Mouse (Mus musculus): ENCODE measurements around the gene Snapc2.
A peak's percentile ranks its signal among the peaks of the same experiment; 100 is the strongest.
"Not testable (repeated sequence)": the region's sequence is repeated elsewhere in the genome, so short reads cannot be mapped to it uniquely, and the experiment has no call there.

Gene Snapc2

GRCm38 (mm10) chr8:4238434-4239192, 14.3 kb upstream of the Snapc2 start, which contains the start of the genes Map2k7 and Gm49320:
TSS of gene Map2k7 (plus strand) at chr8:4238740.
TSS of gene Gm49320 (plus strand) at chr8:4238865.
- peak; percentile 99 to 100 for DNase-seq

- DNase-seq = no peak
These were observed 13.5 kb upstream of the Snapc2 start for GRCm38 (mm10) chr8:4239193-4239890.

GRCm38 (mm10) chr8:4245061-4245460, 7.8 kb upstream of the Snapc2 start:
- DNase-seq = no peak

DNA sequence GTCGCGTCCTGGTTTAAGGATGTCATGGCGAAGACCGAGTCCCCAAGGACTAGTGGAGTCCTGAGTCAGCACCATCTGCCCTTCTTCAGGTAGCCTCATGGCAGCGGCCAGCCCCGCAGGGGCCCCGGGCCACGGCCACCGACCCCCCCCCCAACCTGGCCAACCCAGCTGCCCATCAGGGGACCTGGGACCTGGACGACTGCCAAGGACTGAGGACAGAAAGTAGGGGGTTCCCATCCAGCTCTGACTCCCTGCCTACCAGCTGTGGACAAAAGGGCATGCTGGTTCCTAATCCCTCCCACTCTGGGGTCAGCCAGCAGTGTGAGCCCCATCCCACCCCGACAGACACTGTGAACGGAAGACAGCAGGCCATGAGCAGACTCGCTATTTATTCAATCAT, 7.1 kb upstream of the Snapc2 start:
- peak in 1 of 2 experiments; percentile 26 for DNase-seq

GRCm38 (mm10) chr8:4247241-4247640, 5.6 kb upstream of the Snapc2 start:
- DNase-seq = no peak

DNA sequence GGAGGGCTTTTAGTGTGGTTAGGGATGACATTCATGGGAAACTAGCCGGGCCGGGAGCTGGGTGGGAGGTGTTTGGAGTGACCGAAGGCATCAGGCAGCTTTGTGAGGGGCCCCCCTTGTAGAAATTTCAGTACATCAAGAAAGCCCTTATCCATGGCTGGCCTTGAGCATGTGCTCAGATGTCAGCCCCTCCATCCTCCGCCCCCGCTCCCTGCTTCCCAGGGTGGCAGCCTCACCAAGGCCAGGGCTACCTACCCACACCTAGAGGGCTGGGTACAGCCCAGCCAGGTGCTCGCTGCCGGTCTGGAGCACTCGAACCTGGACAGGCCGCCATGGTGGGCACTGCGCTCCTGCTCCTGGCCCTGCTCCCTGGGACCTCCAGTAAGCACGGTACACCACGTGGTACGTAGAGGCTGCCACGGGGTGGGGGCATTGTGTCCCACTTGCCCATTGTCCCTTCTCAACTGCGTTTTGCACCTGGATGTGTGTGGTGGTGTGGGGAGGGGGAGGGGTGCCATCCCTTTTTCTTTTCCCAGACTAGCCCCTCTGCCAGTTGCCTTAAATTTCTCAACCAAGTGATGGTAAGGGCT, 4.8 kb upstream of the Snapc2 start, which contains the start of gene Tgfbr3l:
Gene Tgfbr3l, plus strand, starts transcription at position 264 of the 590 bp plus-strand sequence.
- DNase-seq = peak in 1 of 2 experiments; percentile 9

DNA sequence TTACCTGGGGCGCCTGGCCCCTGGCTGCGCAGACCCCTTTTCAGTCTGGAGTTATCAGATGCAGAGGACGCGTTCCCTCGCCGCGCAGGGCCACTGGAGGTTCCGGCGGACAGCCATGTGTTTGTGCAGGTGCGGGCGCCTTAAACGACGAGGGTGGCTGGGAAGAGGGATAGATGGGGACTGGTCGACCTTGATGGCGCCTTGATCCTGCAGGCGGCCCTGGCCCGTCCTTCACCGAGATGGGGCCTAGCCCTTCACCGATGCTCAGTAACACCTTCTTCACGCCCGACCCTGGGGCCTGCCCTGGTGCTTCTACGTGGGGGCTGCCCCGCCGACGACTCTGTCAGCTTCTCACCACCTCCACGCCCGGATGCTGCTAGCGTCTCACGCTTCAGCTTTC, 3.7 kb upstream of the Snapc2 start:
- no peak for DNase-seq

- peak; percentile 82 to 86 for DNase-seq
These were observed 2.4 kb upstream of the Snapc2 start for GRCm38 (mm10) chr8:4250306-4250970.

DNA sequence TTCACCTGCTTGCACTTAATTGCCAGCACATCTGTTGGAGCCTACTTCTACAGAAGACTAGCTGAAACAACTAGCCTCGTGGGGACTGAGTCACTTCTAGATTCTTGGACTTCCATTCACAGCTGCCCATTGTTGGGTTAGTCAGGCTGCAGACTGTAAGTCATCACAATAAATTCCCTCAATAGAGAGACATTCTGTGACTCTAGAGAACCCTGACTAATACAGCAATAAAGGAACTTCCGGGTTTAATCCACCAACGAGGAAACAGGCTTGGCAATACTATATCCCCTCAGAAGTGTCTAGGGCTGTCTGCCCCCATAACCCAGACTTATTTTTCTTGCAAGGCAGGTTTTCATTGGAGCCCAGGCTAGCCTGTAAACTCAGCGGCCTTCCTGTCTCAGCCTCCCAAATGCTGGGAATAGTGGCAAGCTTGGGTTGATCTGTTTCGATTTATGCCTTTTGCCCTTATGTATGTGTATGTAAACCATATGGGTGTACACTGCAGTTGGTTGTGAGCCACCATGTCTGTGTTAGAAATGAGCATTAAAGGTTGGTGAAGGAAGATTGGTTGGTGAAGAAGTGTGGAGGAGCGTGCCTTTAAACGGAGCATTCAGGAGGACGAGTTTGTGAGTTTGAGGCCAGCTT, 642 bp upstream of the Snapc2 start:
- no peak for DNase-seq

DNA sequence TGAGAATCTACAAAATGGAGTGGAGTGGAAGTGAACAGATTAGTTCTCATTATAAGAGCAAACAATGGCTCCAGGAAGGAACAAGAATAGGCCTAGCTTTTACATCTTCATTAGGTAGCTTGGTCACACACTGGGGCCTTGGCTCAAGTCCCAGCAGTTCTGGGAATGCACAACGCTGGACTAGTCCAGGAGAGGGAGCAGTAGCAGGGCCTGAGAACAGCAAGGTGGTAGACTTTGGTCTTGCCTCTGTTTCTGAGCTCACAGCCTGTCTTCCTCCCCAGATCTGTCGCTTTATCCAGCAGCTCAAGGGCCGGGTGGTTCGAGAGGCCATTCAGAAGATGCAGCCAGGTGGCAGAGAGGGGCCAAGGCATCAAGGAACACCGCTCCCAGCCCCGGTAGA, 1.1 kb downstream of the Snapc2 start:
- peak; percentile 80 for DNase-seq

GRCm38 (mm10) chr8:4255471-4255870, 2.6 kb downstream of the Snapc2 start:
- DNase-seq = not testable (repeated sequence)

DNA sequence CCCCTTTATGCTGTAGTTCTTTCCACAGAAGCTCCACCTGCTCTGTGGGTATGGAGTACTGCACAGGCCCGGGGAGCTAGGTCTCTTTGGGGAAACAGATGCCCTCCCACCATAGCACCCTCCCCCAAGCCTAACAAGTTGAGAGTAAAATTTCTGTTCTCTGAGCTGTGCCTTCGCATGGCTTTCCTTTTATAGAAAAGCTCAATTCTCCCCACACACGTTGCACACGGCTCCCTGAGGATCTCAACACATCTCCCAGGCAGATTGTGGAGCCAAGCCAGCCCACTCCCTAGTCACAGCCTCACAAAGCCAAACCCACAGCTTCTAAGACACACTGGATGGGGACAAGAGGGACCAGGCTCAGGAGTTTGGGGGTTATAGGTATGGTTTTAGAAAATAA, 4.0 kb downstream of the Snapc2 start:
- no peak for DNase-seq

GRCm38 (mm10) chr8:4257350-4257749, 4.5 kb downstream of the Snapc2 start:
- no peak for DNase-seq

- DNase-seq = peak; percentile 50 to 67
These were observed 5.4 kb downstream of the Snapc2 start for GRCm38 (mm10) chr8:4258233-4258632.

GRCm38 (mm10) chr8:4258678-4259077, 5.8 kb downstream of the Snapc2 start:
- DNase-seq = no peak

DNA sequence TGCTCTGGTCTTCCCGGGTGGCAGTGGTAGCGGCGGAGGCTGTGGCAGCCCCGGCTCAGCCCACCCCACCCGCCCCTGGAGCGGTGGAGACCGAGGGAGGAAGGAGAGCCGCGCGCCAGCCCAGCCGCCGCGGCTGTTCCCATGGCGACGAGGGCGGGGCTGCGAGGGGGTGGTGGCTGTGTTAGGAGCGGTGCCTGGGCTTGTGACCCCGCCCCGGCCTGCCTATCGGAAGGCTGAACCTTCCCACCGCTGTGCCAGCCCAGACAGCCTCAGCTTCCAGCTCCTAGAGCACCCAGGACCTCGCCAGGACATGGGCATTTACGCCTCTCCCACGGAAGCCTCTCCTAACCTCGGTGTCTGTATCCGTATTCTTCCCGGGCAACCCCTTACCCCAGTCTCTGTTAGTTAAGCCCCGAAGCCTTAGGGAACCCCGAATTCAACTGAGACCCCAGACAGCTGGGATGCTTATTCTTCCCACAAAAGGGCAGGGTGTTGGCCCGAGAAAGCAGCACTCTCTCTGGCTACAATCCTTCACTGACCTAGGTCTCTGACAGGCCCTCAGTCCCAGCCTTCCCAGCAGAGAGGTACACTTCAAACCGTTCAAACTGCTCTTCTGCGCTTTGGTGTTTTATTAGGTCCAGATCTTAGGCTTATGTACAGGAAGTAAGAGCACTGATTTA, 6.4 kb downstream of the Snapc2 start, which contains the start of gene Ctxn1:
Gene Ctxn1, minus strand, starts transcription at position 150 of the 680 bp plus-strand sequence.
- DNase-seq = peak; percentile 77 to 83

- DNase-seq = no peak
These were observed 6.9 kb downstream of the Snapc2 start for GRCm38 (mm10) chr8:4259805-4260170.

- no peak for DNase-seq
These were observed 10.4 kb downstream of the Snapc2 start for GRCm38 (mm10) chr8:4263105-4263791.

GRCm38 (mm10) chr8:4265160-4265914, 12.5 kb downstream of the Snapc2 start:
- DNase-seq = no peak

GRCm38 (mm10) chr8:4267627-4268026, 14.7 kb downstream of the Snapc2 start:
- no peak for DNase-seq

DNA sequence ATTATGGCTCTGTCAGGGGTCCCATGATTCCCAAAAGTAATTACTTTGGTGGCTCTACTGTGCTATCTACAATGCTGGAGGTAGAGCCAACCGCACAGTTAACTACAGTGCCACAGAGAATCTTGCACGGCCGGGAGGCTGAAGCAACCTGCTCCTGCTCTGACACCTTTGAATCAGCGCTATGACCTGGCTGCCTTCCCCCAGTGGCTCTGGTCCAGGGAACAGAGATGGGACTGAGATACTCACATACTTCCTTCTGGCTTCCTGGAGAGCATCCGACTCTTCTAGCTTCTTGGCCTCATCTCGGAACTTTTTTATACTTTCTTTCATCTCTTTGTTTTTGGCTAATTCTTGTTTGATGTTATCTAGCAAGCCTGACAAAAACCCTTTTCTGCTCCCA, 16.7 kb downstream of the Snapc2 start:
- no peak for DNase-seq
